Mouse (Mus musculus): Measurements from ENCODE around the gene Cnn2. TPM values are rescaled to one million over a fixed set of nuclear protein-coding genes. Genes with fewer than 3 reads are reported as not detected.

The Cnn2 gene
- polyA plus RNA-seq, 1 experiment from 2014 or later = 226 TPM

DNA sequence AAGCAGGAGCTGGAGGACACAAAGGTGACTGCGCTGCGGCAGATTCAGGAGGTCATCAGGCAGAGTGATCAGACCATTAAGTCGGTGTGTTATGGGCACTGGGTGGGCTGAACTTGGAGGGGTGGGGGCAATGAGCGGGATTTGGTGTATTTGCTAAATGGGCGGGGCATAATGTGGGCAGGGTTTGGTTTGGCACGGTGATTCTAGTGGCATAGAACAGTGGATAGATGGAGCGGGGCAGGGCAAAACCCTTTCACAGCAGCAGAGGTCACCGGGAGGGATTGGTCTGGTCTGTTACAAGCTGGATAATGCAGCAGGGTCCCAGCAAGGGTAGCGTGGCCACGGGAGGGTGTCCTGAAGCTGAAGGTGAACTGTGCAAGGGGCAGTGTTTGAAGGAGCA is 37.1 kb downstream of the Cnn2 start:
- peaks cover 9% of the 10 kb centered on the region for H3K4me1 ChIP-seq
- WGBS = 78% methylated on average over 10 of the region's 10 CpGs
- peaks cover 3% of the 10 kb centered on the region for H3K27me3 ChIP-seq (ENCODE audit: poor library complexity, severe bottlenecking)
- DNase-seq (ENCODE audit: extremely low spot score, low spot score) = no peak
- H3K36me3 ChIP-seq (replicated peaks) = peaks cover 27% of the 10 kb centered on the region
- H3K9me3 ChIP-seq = no peaks in the 10 kb centered on the region
- H3K27ac ChIP-seq = no peak overlapping the region
- no peak overlapping the region for H3K4me3 ChIP-seq

DNA sequence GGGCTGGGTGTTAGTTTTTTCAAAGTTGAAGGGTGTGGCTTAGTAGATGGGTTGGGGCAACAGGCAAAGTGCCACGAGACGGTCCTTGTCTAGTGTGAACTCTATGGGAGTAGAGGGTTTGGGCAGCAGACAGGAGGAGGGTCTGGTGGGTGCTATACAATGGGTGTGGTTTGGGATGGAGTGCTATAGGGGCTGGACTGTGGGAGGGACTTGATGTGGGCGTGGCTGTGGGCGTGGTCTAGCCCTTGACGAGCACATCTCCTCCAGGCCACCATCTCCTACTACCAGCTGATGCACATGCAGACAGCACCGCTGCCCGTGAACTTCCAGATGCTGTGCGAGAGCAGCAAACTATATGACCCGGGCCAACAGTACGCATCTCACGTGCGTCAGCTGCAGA is 37.5 kb downstream of the Cnn2 start:
- H3K9me3 ChIP-seq = no peaks in the 10 kb centered on the region
- H3K27ac ChIP-seq = no peak overlapping the region
- no peak for DNase-seq (ENCODE audit: extremely low spot score, low spot score)
- 61% methylated on average over 12 of the region's 12 CpGs for WGBS
- H3K4me3 ChIP-seq = no peak overlapping the region
- peaks cover 31% of the 10 kb centered on the region for H3K36me3 ChIP-seq (replicated peaks)
- H3K27me3 ChIP-seq (ENCODE audit: poor library complexity, severe bottlenecking) = no peaks in the 10 kb centered on the region
- peaks cover 6% of the 10 kb centered on the region for H3K4me1 ChIP-seq

GRCm38 (mm10) chr10:80027681-80028520 is 39.5 kb downstream of the Cnn2 start:
- Histone ChIP-seq H3K27ac (no peak overlapping the region), H3K27me3 (ENCODE audit: poor library complexity, severe bottlenecking) (no peaks in the 10 kb centered on the region), H3K36me3 (replicated peaks) (peaks cover 21% of the 10 kb centered on the region), H3K9me3 (no peaks in the 10 kb centered on the region), H3K4me3 (no peak overlapping the region), H3K4me1 (peaks cover 6% of the 10 kb centered on the region)
- DNase-seq (ENCODE audit: extremely low spot score, low spot score) = no peak
- 78% methylated on average over 20 of the region's 20 CpGs for WGBS

DNA sequence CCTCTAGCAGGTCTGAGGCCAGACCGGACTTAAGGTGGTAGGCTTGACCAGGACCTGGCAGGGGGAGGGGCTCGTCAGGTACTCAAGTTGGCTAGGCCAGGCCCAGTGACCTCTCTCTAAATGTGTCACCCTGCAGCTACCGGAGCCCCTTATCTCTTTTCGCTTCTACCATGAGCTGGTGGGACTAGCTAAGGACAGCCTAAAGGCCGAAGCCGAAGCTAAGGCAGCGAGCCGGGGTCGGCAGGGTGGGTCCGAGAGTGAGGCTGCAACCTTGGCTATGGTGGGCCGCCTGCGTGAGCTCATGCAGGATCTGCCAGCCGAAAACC is 40.1 kb downstream of the Cnn2 start:
- no peak overlapping the region for H3K27ac ChIP-seq
- H3K9me3 ChIP-seq = no peaks in the 10 kb centered on the region
- WGBS = 94% methylated on average over 13 of the region's 13 CpGs
- H3K4me1 ChIP-seq = peaks cover 6% of the 10 kb centered on the region
- peaks cover 19% of the 10 kb centered on the region; the same call in 1 of the 2 replicates for H3K36me3 ChIP-seq (replicated peaks)
- no peak overlapping the region for H3K4me3 ChIP-seq
- DNase-seq (ENCODE audit: extremely low spot score, low spot score) = no peak
- no peaks in the 10 kb centered on the region for H3K27me3 ChIP-seq (ENCODE audit: poor library complexity, severe bottlenecking)

DNA sequence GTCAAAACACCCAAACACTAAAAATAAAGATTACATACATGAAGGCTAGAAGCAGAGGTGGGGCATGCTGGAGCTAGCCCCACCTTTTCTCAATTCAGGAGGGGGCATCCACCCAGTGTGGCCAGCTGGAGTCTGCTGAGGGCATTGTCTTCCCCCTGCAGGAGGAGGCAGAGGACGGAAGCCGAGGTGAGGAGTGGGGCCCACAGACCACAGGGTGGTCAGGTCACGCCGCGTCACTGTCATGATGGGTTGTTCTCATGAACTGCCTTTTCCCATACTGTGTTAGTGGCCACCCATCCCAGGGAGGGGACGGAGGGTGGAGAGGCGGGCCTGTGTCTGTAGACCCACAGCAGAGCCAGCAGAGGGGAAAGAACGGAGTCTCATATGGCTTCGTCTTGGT is 41.8 kb downstream of the Cnn2 start:
- Histone ChIP-seq H3K36me3 (replicated peaks) (peaks cover 31% of the 10 kb centered on the region), H3K9me3 (no peaks in the 10 kb centered on the region), H3K27me3 (ENCODE audit: poor library complexity, severe bottlenecking) (no peaks in the 10 kb centered on the region), H3K4me1 (peaks cover 14% of the 10 kb centered on the region), H3K4me3 (no peak overlapping the region), H3K27ac (no peak overlapping the region)
- DNase-seq (ENCODE audit: extremely low spot score, low spot score) = no peak
- WGBS = 88% methylated on average over 9 of the region's 9 CpGs

- Histone ChIP-seq H3K27ac (no peak overlapping the region), H3K4me3 (no peak overlapping the region), H3K36me3 (replicated peaks) (peaks cover 37% of the 10 kb centered on the region), H3K27me3 (ENCODE audit: poor library complexity, severe bottlenecking) (no peaks in the 10 kb centered on the region), H3K9me3 (no peaks in the 10 kb centered on the region), H3K4me1 (peaks cover 17% of the 10 kb centered on the region)
- WGBS = 86% methylated on average over 17 of the region's 17 CpGs
- DNase-seq (ENCODE audit: extremely low spot score, low spot score) = no peak
Observed at GRCm38 (mm10) chr10:80030736-80031135, 42.4 kb downstream of the Cnn2 start.

- H3K4me1 ChIP-seq = peaks cover 17% of the 10 kb centered on the region
- H3K27ac ChIP-seq = peak overlapping the region; percentile 36
- no peaks in the 10 kb centered on the region for H3K9me3 ChIP-seq
- 75% methylated on average over 5 of the region's 5 CpGs for WGBS
- H3K27me3 ChIP-seq (ENCODE audit: poor library complexity, severe bottlenecking) = no peaks in the 10 kb centered on the region
- peaks cover 57% of the 10 kb centered on the region for H3K36me3 ChIP-seq (replicated peaks)
- no peak overlapping the region for H3K4me3 ChIP-seq
- no peak for DNase-seq (ENCODE audit: extremely low spot score, low spot score)
Observed at GRCm38 (mm10) chr10:80032799-80033480, 44.6 kb downstream of the Cnn2 start.

DNA sequence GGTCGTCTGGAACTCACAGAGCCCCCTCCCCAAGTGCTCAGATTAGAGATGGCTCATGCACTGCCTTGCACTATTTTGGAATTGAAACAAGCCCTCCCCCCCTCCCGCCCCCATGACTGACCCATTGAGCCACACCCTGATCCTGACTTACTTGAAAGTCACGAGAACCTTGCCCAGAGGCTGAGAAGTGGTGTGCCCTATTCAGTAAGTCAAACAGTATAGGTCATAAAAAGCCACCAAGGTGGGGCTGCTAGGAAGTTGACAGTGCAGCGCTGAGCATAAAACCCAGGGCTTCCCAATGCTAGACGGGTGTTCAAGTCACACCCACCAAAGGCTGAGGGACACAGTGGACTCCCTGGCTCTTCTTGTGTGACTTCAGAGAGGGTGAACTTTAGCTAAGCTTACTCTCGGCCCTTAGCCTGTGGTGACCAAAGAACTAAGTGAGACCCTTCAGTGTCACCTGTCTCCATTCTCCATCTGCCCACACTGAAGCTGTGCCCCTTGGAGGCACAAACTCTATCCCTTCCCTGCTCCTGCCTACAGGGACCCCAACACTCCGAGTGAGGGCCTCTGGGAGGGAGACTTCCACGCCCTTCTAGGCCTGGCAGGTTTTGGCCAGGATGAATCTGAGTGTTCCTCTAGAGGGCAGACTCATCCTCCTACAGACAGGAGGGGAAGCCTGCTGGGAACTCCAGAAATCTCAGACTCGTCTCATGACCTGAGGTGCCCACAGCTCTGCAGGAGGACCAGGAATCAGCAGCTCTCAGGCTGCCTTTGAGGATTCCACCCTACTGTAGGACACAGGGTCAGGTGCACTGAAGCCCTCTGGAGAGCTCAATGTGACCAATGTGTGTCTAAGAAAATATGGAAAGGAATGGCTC is 45.4 kb downstream of the Cnn2 start:
- no peaks in the 10 kb centered on the region for H3K27me3 ChIP-seq (ENCODE audit: poor library complexity, severe bottlenecking)
- WGBS = 52% methylated on average over 9 of the region's 9 CpGs
- DNase-seq (ENCODE audit: extremely low spot score, low spot score) = no peak
- no peak overlapping the region for H3K4me3 ChIP-seq
- H3K9me3 ChIP-seq = no peaks in the 10 kb centered on the region
- H3K4me1 ChIP-seq = peaks cover 25% of the 10 kb centered on the region
- H3K27ac ChIP-seq = peak overlapping the region; percentile 5
- peaks cover 57% of the 10 kb centered on the region for H3K36me3 ChIP-seq (replicated peaks)

GRCm38 (mm10) chr10:80035148-80035547 is 46.8 kb downstream of the Cnn2 start:
- DNase-seq (ENCODE audit: extremely low spot score, low spot score) = no peak
- no peak overlapping the region for H3K4me3 ChIP-seq
- H3K4me1 ChIP-seq = peaks cover 36% of the 10 kb centered on the region
- WGBS = 88% methylated on average over 8 of the region's 8 CpGs
- H3K9me3 ChIP-seq = no peaks in the 10 kb centered on the region
- peaks cover 52% of the 10 kb centered on the region for H3K36me3 ChIP-seq (replicated peaks)
- no peaks in the 10 kb centered on the region for H3K27me3 ChIP-seq (ENCODE audit: poor library complexity, severe bottlenecking)
- H3K27ac ChIP-seq = no peak overlapping the region

- peaks cover 49% of the 10 kb centered on the region for H3K36me3 ChIP-seq (replicated peaks)
- peaks cover 36% of the 10 kb centered on the region for H3K4me1 ChIP-seq
- no peak overlapping the region for H3K4me3 ChIP-seq
- no peaks in the 10 kb centered on the region for H3K27me3 ChIP-seq (ENCODE audit: poor library complexity, severe bottlenecking)
- H3K9me3 ChIP-seq = no peaks in the 10 kb centered on the region
- 92% methylated on average over 5 of the region's 5 CpGs for WGBS
- no peak overlapping the region for H3K27ac ChIP-seq
- no peak for DNase-seq (ENCODE audit: extremely low spot score, low spot score)
Observed at GRCm38 (mm10) chr10:80035686-80036085, 47.3 kb downstream of the Cnn2 start.

GRCm38 (mm10) chr10:80036832-80037231 is 48.4 kb downstream of the Cnn2 start:
- Histone ChIP-seq H3K27me3 (ENCODE audit: poor library complexity, severe bottlenecking) (no peaks in the 10 kb centered on the region), H3K4me3 (peak overlapping the region; percentile 84; the same call in 1 of the 2 replicates), H3K9me3 (no peaks in the 10 kb centered on the region), H3K36me3 (replicated peaks) (peaks cover 44% of the 10 kb centered on the region), H3K27ac (no peak overlapping the region), H3K4me1 (peaks cover 36% of the 10 kb centered on the region)
- WGBS = 93% methylated on average over 13 of the region's 13 CpGs
- no peak for DNase-seq (ENCODE audit: extremely low spot score, low spot score)

DNA sequence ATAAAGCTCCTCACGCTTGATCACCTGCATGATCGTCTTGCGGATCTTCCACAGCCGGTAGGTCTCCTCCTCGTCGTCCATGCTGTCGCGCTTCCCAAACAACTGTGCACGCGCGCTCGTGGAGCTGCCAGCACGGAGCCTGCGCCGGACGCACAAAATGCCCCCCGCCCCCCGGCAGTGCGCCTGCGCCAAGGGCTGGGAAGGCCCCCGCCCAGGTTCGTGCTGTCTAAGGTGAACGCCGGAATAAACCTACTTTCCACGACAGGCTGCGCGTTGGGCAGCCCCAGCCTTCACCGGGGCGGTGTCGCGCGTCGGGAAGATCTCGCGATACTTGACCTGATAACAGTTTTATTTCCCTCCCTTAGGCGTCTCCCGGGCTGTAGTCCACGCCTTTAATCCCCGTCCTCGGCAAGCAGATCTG is 51.2 kb downstream of the Cnn2 start, which contains the start of gene Polr2e:
TSS of gene Polr2e (minus strand) at position 237 of the 421 bp plus-strand sequence.
- peak; percentile 99 for DNase-seq (ENCODE audit: extremely low spot score, low spot score)
- no peaks in the 10 kb centered on the region for H3K27me3 ChIP-seq (ENCODE audit: poor library complexity, severe bottlenecking)
- H3K4me1 ChIP-seq = peaks cover 33% of the 10 kb centered on the region
- peaks cover 39% of the 10 kb centered on the region for H3K36me3 ChIP-seq (replicated peaks)
- H3K4me3 ChIP-seq = peak within 1 kb of the TSS; percentile 84
- WGBS = under 1% methylated on average over 40 of the region's 40 CpGs
- no peaks in the 10 kb centered on the region for H3K9me3 ChIP-seq
- H3K27ac ChIP-seq = peak within 1 kb of the TSS; percentile 85

Measured in forebrain, embryonic 10.5 days (tissue).